Mouse (Mus musculus): ENCODE data around the gene Rnf11. TPM values are rescaled to one million over a fixed set of nuclear protein-coding genes. Genes with fewer than 3 reads are reported as not detected.

Rnf11 gene
- polyA plus RNA-seq, 1 experiment from 2014 or later, result 40.3 TPM

DNA sequence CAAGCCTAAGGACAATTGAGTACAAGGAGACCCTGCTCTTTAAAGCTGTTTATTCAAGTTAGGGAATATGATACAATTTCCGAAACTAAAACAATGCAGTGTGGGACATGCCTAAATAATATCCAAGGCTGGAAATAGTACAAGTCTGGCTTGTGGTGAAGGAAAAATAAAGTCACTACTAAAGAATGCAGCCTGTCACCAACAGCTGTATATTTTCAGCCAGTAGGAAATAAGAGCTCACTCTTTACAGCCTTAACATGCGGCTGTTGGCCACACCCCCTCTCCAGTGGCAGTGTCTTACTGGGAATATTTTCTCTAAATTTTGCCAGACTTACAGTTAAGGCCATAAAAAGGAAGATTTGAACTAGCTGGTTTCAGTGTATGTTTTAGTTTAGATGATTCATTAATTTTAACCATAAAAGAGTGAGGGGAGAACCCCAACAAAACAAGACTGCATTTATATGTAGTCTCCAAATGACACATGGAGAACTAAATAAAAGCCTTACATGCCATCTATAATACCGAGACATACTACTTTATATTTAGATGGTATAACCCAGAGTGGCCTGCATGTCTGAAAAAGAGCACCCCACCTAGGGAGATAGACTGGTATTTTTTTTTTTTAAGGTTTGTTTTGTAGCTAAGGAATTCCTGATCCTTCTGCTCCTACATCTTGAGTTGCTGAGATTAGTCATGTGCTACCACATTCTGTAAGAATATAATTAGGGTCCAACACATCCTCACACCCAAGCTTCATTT lies 23.9 kb downstream of the Rnf11 start:
- Histone ChIP-seq H3K4me2 (replicated peaks; ENCODE audit: low read depth, low read length) (no peak overlapping the region), H3K4me1 (ENCODE audit: control insufficient read depth, insufficient read depth, low read length) (peaks cover 11% of the 10 kb centered on the region; the same call in 1 of the 2 replicates), H3K27ac (ENCODE audit: low read length) (peak overlapping the region; percentile 81), H3K36me3 (ENCODE audit: control insufficient read depth, insufficient read depth, low read length) (no peaks in the 10 kb centered on the region), H3K27me3 (ENCODE audit: control insufficient read depth, insufficient read depth, low read length) (no peaks in the 10 kb centered on the region), H3K4me3 (ENCODE audit: low read depth, low read length) (no peak overlapping the region), H3K9ac (replicated peaks; ENCODE audit: low read depth, low read length) (no peak overlapping the region), H3K9me3 (ENCODE audit: control insufficient read depth, low read depth, low read length) (no peaks in the 10 kb centered on the region)
- ATAC-seq (ENCODE audit: insufficient number of reproducible peaks, insufficient read depth, low FRiP score, low read depth), result peak; percentile 90; the same call in 1 of the 2 replicates
- WGBS, result 32% methylated on average over 3 of the region's 3 CpGs

DNA sequence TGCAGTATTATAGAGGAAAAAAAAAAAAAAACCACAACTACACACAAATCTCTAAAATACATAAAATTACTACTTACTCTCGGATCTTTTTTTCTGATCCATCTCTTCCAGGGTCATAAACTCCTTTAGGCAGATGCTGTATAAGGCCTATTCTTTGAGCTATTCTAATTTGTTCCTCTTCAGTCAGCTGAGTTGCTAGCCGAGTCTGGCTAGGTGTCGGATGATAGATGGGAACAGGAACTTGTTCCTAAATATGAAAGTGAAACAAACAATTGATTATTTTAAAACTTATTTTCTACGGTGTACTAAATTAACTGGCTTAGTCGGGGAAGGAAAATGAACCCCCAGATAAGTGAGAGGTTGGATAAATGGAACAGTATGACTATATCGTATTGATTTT lies 27.7 kb downstream of the Rnf11 start:
- H3K27me3 ChIP-seq (ENCODE audit: control insufficient read depth, insufficient read depth, low read length), result no peaks in the 10 kb centered on the region
- peaks cover 6% of the 10 kb centered on the region for H3K36me3 ChIP-seq (ENCODE audit: control insufficient read depth, insufficient read depth, low read length)
- H3K9ac ChIP-seq (replicated peaks; ENCODE audit: low read depth, low read length), result no peak overlapping the region
- no peaks in the 10 kb centered on the region for H3K9me3 ChIP-seq (ENCODE audit: control insufficient read depth, low read depth, low read length)
- H3K4me2 ChIP-seq (replicated peaks; ENCODE audit: low read depth, low read length), result no peak overlapping the region
- WGBS, result 85% methylated on average over 6 of the region's 6 CpGs
- no peak overlapping the region for H3K27ac ChIP-seq (ENCODE audit: low read length)
- no peak for ATAC-seq (ENCODE audit: insufficient number of reproducible peaks, insufficient read depth, low FRiP score, low read depth)
- peaks cover 11% of the 10 kb centered on the region; the same call in 1 of the 2 replicates for H3K4me1 ChIP-seq (ENCODE audit: control insufficient read depth, insufficient read depth, low read length)
- no peak overlapping the region for H3K4me3 ChIP-seq (ENCODE audit: low read depth, low read length)

DNA sequence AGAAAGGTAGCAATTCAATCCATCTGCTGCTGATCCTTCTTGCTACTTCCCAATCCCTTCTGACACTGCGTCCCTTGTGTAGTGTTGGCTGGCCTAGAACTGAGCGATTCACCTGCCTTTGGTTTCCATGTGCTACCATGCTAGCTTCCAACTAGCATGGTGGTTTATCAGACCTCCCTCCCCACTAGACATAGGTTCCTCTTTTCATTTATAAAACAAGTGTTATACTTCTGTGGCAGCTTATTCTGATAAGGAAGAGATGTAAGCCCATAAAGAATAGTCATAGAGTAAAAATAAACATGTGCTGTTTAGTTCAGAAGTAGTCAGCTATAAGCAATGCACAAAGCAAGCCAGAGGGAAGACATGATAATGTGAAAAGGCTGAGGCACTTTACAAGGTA lies 36.0 kb downstream of the Rnf11 start:
- Histone ChIP-seq H3K9me3 (ENCODE audit: control insufficient read depth, low read depth, low read length) (no peaks in the 10 kb centered on the region), H3K4me3 (ENCODE audit: low read depth, low read length) (no peak overlapping the region), H3K27ac (ENCODE audit: low read length) (no peak overlapping the region), H3K27me3 (ENCODE audit: control insufficient read depth, insufficient read depth, low read length) (no peaks in the 10 kb centered on the region), H3K36me3 (ENCODE audit: control insufficient read depth, insufficient read depth, low read length) (peaks cover 2% of the 10 kb centered on the region; the same call in 1 of the 2 replicates), H3K9ac (replicated peaks; ENCODE audit: low read depth, low read length) (no peak overlapping the region), H3K4me2 (replicated peaks; ENCODE audit: low read depth, low read length) (no peak overlapping the region), H3K4me1 (ENCODE audit: control insufficient read depth, insufficient read depth, low read length) (no peaks in the 10 kb centered on the region)
- ATAC-seq (ENCODE audit: insufficient number of reproducible peaks, insufficient read depth, low FRiP score, low read depth), result no peak
- WGBS, result 98% methylated on average over 2 of the region's 2 CpGs

DNA sequence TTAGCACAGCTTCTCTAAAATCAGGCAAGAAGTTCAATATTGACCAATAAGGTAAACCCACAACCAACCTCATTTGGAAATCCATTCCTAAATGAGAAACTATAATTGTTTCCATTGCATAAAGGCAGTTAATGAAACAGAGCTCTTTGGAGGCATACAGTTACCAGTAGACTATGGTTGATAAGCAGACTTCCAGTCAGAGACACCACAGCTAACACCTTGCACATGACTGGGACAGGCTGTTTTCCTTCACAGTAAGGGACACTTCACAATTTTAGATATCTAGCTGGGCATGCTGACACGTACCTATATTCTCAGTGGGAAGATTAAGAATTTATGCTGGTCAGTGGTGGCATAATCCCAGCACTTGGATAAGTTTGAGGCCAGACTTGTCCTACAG lies 38.6 kb downstream of the Rnf11 start:
- 82% methylated on average over 1 of the region's 1 CpGs for WGBS
- H3K4me2 ChIP-seq (replicated peaks; ENCODE audit: low read depth, low read length), result no peak overlapping the region
- no peaks in the 10 kb centered on the region for H3K4me1 ChIP-seq (ENCODE audit: control insufficient read depth, insufficient read depth, low read length)
- H3K9me3 ChIP-seq (ENCODE audit: control insufficient read depth, low read depth, low read length), result no peaks in the 10 kb centered on the region
- H3K27ac ChIP-seq (ENCODE audit: low read length), result no peak overlapping the region
- no peak for ATAC-seq (ENCODE audit: insufficient number of reproducible peaks, insufficient read depth, low FRiP score, low read depth)
- H3K36me3 ChIP-seq (ENCODE audit: control insufficient read depth, insufficient read depth, low read length), result no peaks in the 10 kb centered on the region; the same call in 1 of the 2 replicates
- no peak overlapping the region for H3K4me3 ChIP-seq (ENCODE audit: low read depth, low read length)
- H3K9ac ChIP-seq (replicated peaks; ENCODE audit: low read depth, low read length), result no peak overlapping the region
- H3K27me3 ChIP-seq (ENCODE audit: control insufficient read depth, insufficient read depth, low read length), result no peaks in the 10 kb centered on the region

DNA sequence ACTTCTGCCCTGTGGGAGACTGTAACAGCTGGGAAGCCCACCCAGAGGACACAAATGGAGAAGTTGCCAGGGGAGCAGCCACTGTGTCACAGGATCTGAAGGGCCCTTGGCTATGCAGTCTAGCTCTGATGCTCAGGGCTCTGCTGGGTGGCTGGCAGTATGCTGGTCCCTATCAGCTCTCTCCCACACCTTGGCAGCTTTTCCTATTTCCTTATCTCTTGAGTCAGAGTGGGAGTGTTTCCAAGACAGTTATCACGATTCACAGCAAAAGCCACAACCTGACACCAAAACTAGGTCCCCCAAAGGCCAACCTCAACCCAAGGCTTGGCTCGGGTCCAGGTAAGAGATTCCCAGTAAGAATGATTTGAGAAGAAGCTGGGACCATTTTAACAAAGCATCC lies 39.1 kb downstream of the Rnf11 start:
- Histone ChIP-seq H3K27ac (ENCODE audit: low read length) (no peak overlapping the region), H3K4me2 (replicated peaks; ENCODE audit: low read depth, low read length) (no peak overlapping the region), H3K9ac (replicated peaks; ENCODE audit: low read depth, low read length) (no peak overlapping the region), H3K4me3 (ENCODE audit: low read depth, low read length) (no peak overlapping the region), H3K9me3 (ENCODE audit: control insufficient read depth, low read depth, low read length) (no peaks in the 10 kb centered on the region), H3K27me3 (ENCODE audit: control insufficient read depth, insufficient read depth, low read length) (no peaks in the 10 kb centered on the region), H3K4me1 (ENCODE audit: control insufficient read depth, insufficient read depth, low read length) (no peaks in the 10 kb centered on the region), H3K36me3 (ENCODE audit: control insufficient read depth, insufficient read depth, low read length) (no peaks in the 10 kb centered on the region; the same call in 1 of the 2 replicates)
- peak; percentile 83; the same call in 1 of the 2 replicates for ATAC-seq (ENCODE audit: insufficient number of reproducible peaks, insufficient read depth, low FRiP score, low read depth)
- WGBS, result 63% methylated on average over 2 of the region's 2 CpGs

DNA sequence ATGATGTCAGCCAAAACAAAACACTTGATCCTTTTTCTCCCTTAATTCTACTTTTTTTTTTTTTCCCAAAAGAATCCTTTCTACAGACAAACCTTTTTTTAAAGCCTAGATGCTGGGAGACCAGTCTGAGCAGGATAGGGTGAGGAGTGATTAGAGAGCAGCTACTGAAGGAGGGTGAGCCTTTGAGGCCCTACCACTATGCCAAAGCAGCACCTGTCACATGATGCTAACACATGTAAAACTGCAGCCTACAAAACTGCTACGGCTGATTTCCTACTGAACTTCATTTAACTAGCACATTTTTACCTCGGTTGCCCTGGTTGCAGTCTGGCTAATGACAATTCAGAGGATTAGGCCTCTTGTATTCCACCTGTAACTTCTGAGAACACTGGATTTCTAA lies 39.6 kb downstream of the Rnf11 start:
- Histone ChIP-seq H3K9me3 (ENCODE audit: control insufficient read depth, low read depth, low read length) (no peaks in the 10 kb centered on the region), H3K9ac (replicated peaks; ENCODE audit: low read depth, low read length) (no peak overlapping the region), H3K27me3 (ENCODE audit: control insufficient read depth, insufficient read depth, low read length) (no peaks in the 10 kb centered on the region), H3K4me3 (ENCODE audit: low read depth, low read length) (no peak overlapping the region), H3K4me1 (ENCODE audit: control insufficient read depth, insufficient read depth, low read length) (no peaks in the 10 kb centered on the region), H3K4me2 (replicated peaks; ENCODE audit: low read depth, low read length) (no peak overlapping the region), H3K36me3 (ENCODE audit: control insufficient read depth, insufficient read depth, low read length) (no peaks in the 10 kb centered on the region; the same call in 1 of the 2 replicates), H3K27ac (ENCODE audit: low read length) (no peak overlapping the region)
- 88% methylated on average over 2 of the region's 2 CpGs for WGBS
- ATAC-seq (ENCODE audit: insufficient number of reproducible peaks, insufficient read depth, low FRiP score, low read depth), result no peak

DNA sequence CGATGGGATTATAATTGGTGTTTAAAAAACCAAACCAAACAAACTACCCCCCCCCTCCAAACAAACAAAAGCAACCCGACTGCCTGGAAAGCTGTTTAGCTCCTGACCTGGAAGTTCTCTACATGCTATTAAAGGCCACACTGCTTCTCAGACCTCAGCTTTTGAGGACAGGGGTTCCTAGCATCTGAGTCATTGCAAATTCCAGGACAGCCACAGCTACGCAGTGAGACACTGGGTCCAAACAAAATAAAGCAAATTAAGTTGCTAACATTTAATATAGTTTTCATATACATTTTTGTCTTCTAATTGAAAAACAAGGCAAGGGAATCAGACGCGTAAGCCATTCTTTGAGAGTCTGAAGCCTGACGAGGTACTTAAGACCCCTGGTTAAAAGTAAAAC lies 40.1 kb downstream of the Rnf11 start:
- Histone ChIP-seq H3K27ac (ENCODE audit: low read length) (no peak overlapping the region), H3K9ac (replicated peaks; ENCODE audit: low read depth, low read length) (no peak overlapping the region), H3K9me3 (ENCODE audit: control insufficient read depth, low read depth, low read length) (no peaks in the 10 kb centered on the region), H3K4me1 (ENCODE audit: control insufficient read depth, insufficient read depth, low read length) (no peaks in the 10 kb centered on the region), H3K27me3 (ENCODE audit: control insufficient read depth, insufficient read depth, low read length) (no peaks in the 10 kb centered on the region), H3K4me2 (replicated peaks; ENCODE audit: low read depth, low read length) (no peak overlapping the region), H3K4me3 (ENCODE audit: low read depth, low read length) (no peak overlapping the region), H3K36me3 (ENCODE audit: control insufficient read depth, insufficient read depth, low read length) (no peaks in the 10 kb centered on the region; the same call in 1 of the 2 replicates)
- no peak for ATAC-seq (ENCODE audit: insufficient number of reproducible peaks, insufficient read depth, low FRiP score, low read depth)
- 77% methylated on average over 6 of the region's 6 CpGs for WGBS

DNA sequence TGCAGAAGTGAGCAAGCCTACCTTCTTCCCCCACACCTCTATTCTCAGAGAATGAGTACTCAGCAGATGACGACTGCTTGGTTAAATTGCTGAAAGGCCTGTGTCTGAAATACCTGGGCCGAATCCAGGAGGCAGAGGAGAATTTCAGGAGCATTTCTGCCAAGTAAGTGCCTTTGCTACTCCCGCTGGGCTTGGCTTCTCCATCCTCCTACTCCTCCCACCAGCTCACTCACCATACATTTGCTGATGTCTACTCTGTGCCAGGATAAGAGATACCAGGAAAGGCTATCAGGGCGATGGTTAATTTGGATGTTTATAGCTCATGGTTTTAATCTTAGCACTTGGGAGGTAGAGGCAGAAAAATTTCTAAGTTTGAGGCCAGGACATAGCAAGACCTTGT lies 41.9 kb downstream of the Rnf11 start:
- Histone ChIP-seq H3K4me1 (ENCODE audit: control insufficient read depth, insufficient read depth, low read length) (no peaks in the 10 kb centered on the region), H3K4me2 (replicated peaks; ENCODE audit: low read depth, low read length) (no peak overlapping the region), H3K36me3 (ENCODE audit: control insufficient read depth, insufficient read depth, low read length) (no peaks in the 10 kb centered on the region; the same call in 1 of the 2 replicates), H3K27ac (ENCODE audit: low read length) (no peak overlapping the region), H3K4me3 (ENCODE audit: low read depth, low read length) (no peak overlapping the region), H3K9me3 (ENCODE audit: control insufficient read depth, low read depth, low read length) (no peaks in the 10 kb centered on the region), H3K27me3 (ENCODE audit: control insufficient read depth, insufficient read depth, low read length) (no peaks in the 10 kb centered on the region), H3K9ac (replicated peaks; ENCODE audit: low read depth, low read length) (no peak overlapping the region)
- ATAC-seq (ENCODE audit: insufficient number of reproducible peaks, insufficient read depth, low FRiP score, low read depth), result no peak
- 85% methylated on average over 4 of the region's 4 CpGs for WGBS

DNA sequence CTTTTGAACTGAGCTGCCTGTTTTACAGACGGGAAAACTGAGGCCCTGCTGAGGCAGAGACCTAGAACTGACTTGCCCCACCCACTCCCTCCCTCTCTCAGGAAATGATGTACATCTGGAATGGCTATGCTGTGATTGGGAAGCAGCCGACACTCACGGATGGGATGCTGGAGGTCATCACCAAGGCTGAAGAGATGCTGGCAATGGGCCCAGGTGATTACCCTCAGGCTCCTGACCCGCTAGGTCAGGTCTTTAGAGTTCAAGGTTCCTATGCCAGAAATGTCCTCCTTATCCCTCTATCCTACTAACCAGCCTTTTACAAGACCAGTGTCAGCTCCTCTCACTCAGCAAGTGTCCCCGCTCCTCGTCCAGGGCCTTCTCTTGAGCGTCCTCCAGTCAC lies 42.4 kb downstream of the Rnf11 start:
- WGBS, result 90% methylated on average over 7 of the region's 7 CpGs
- Histone ChIP-seq H3K4me1 (ENCODE audit: control insufficient read depth, insufficient read depth, low read length) (no peaks in the 10 kb centered on the region), H3K4me2 (replicated peaks; ENCODE audit: low read depth, low read length) (no peak overlapping the region), H3K27ac (ENCODE audit: low read length) (no peak overlapping the region), H3K9ac (replicated peaks; ENCODE audit: low read depth, low read length) (no peak overlapping the region), H3K9me3 (ENCODE audit: control insufficient read depth, low read depth, low read length) (no peaks in the 10 kb centered on the region), H3K36me3 (ENCODE audit: control insufficient read depth, insufficient read depth, low read length) (no peaks in the 10 kb centered on the region; the same call in 1 of the 2 replicates), H3K27me3 (ENCODE audit: control insufficient read depth, insufficient read depth, low read length) (no peaks in the 10 kb centered on the region), H3K4me3 (ENCODE audit: low read depth, low read length) (no peak overlapping the region)
- ATAC-seq (ENCODE audit: insufficient number of reproducible peaks, insufficient read depth, low FRiP score, low read depth), result no peak

Data from stomach, embryonic 14.5 days (tissue).